In genomic region chr7:134414005-134414690, GRCm38 (mm10) we compare ENCODE assay signal across 9 mouse cellular contexts. TPM values are rescaled to one million over a fixed set of nuclear protein-coding genes. Genes with fewer than 3 reads are reported as not detected.
A peak's percentile ranks its signal among the peaks of the same experiment; 100 is the strongest.
DNase-seq lines count a peak whose midpoint lies in the region; ATAC-seq and TF ChIP-seq lines count a peak whose summit lies in the region.
"Had no signal": no experiment of that assay in that cellular context is flagged by ENCODE, and none has a peak within 500 bp of the region (broad histone marks: within the 10 kb centered on the region; RNA-seq: fewer than 3 reads in every experiment).

No protein-coding gene starts in this region.

- H3K27ac ChIP-seq in forebrain, postnatal 0 days (ENCODE audit: low read depth, low read length) = no peak overlapping the region
- no peak overlapping the region for H3K27ac ChIP-seq in forebrain, embryonic 14.5 days (ENCODE audit: low read depth, low read length)
- H3K27ac ChIP-seq in limb, embryonic 10.5 days = no peak overlapping the region

- ATAC-seq in forebrain, postnatal 0 days = no peak
- no peak for ATAC-seq in forebrain, embryonic 14.5 days

- no peaks in the 10 kb centered on the region for H3K9me3 ChIP-seq in forebrain, postnatal 0 days (ENCODE audit: low read length)
- H3K9me3 ChIP-seq in forebrain, embryonic 14.5 days (replicated peaks; ENCODE audit: control insufficient read depth, low read length) = no peaks in the 10 kb centered on the region
- no peaks in the 10 kb centered on the region for H3K9me3 ChIP-seq in limb, embryonic 10.5 days (replicated peaks)

- WGBS in forebrain, postnatal 0 days = 54% methylated on average over 14 of the region's 14 CpGs
- 52% methylated on average over 14 of the region's 14 CpGs for WGBS in forebrain, embryonic 14.5 days
- WGBS in limb, embryonic 10.5 days = 34% methylated on average over 14 of the region's 14 CpGs

- peak; percentile 48 for TF ChIP-seq CTCF in forebrain, postnatal 0 days (IDR thresholded peaks at IDR 0.05; ENCODE audit: low read depth)

- no peak for DNase-seq in forebrain, postnatal 0 days
- DNase-seq in forebrain, embryonic 14.5 days (ENCODE audit: low spot score) = no peak
- DNase-seq in ovary, postnatal 36 days (ENCODE audit: low spot score) = peak; percentile 20
- no peak for DNase-seq in ovary, adult 18-20 months (ENCODE audit: low spot score)
- DNase-seq in embryo, embryonic 10.5 days (ENCODE audit: low spot score) = peak; percentile 50
- peak; percentile 60 for DNase-seq in limb, embryonic 10.5 days (ENCODE audit: low spot score)
- DNase-seq in testis, postnatal 14 days (ENCODE audit: low spot score) = peak; percentile 59
- no peak for DNase-seq in right cerebral cortex, adult 18-20 months

- H3K9ac ChIP-seq in forebrain, postnatal 0 days = no peak overlapping the region
- H3K9ac ChIP-seq in forebrain, embryonic 14.5 days (ENCODE audit: low read length) = no peak overlapping the region

- H3K36me3 ChIP-seq in forebrain, postnatal 0 days (ENCODE audit: insufficient read depth) = no peaks in the 10 kb centered on the region
- no peaks in the 10 kb centered on the region for H3K36me3 ChIP-seq in forebrain, embryonic 14.5 days (ENCODE audit: control insufficient read depth, insufficient read depth, low read length)
- no peaks in the 10 kb centered on the region for H3K36me3 ChIP-seq in limb, embryonic 10.5 days
- H3K36me3 ChIP-seq: G1E had no signal

- H3K4me3 ChIP-seq in forebrain, postnatal 0 days (ENCODE audit: low read depth, low read length) = no peak overlapping the region
- no peak overlapping the region for H3K4me3 ChIP-seq in forebrain, embryonic 14.5 days (ENCODE audit: low read depth, low read length)
- H3K4me3 ChIP-seq in limb, embryonic 10.5 days = no peak overlapping the region

- H3K4me1 ChIP-seq in forebrain, postnatal 0 days (ENCODE audit: insufficient read depth) = 0 out of 2 replicates have a peak, but pooled peaks cover 3% of the 10 kb centered on the region
- no peaks in the 10 kb centered on the region for H3K4me1 ChIP-seq in forebrain, embryonic 14.5 days (ENCODE audit: control insufficient read depth, insufficient read depth, low read length)
- peaks cover 9% of the 10 kb centered on the region for H3K4me1 ChIP-seq in limb, embryonic 10.5 days

- no peak overlapping the region for H3K4me2 ChIP-seq in forebrain, postnatal 0 days (ENCODE audit: low read depth)
- H3K4me2 ChIP-seq in forebrain, embryonic 14.5 days (ENCODE audit: low read length) = no peak overlapping the region

- no peaks in the 10 kb centered on the region for H3K27me3 ChIP-seq in forebrain, postnatal 0 days (ENCODE audit: insufficient read depth, low read length)
- no peaks in the 10 kb centered on the region for H3K27me3 ChIP-seq in forebrain, embryonic 14.5 days (replicated peaks; ENCODE audit: control insufficient read depth, insufficient read depth, low read length)
- H3K27me3 ChIP-seq in limb, embryonic 10.5 days (ENCODE audit: low read depth, poor library complexity, severe bottlenecking) = 0 out of 2 replicates have a peak, but pooled peaks cover 11% of the 10 kb centered on the region

RNA-seq across cellular contexts. Expression of gene D7Ertd443e, which starts 28.7 kb away (rescaled TPM):
- 1.6 TPM in 1 of 2 replicates, not detected in the other for total RNA-seq in forebrain, postnatal 0 days (2014; rRNA removed)
- 0.15 and 0.23 TPM in 2 replicates for polyA plus RNA-seq in forebrain, postnatal 0 days (2015; fragmentation: Nextera tagmentation; extraction: Ambion mirVana)
- 0.17 TPM in 1 of 2 replicates, not detected in the other for polyA plus RNA-seq in forebrain, embryonic 14.5 days (2014; fragmentation: Nextera tagmentation; extraction: Ambion mirVana)
- polyA plus RNA-seq in limb, embryonic 10.5 days (2016; fragmentation: Nextera tagmentation; extraction: Ambion mirVana) = not detected in 2 replicates
- polyA plus RNA-seq: G1E had no signal

Comparison
In these comparisons a context has a peak if more than half of its experiments do, and no peak if none do; other contexts are left out.
1. DNase-seq: peak in ovary, postnatal 36 days (single experiment), embryo, embryonic 10.5 days (single experiment), limb, embryonic 10.5 days (single experiment) and testis, postnatal 14 days (single experiment); none in forebrain, postnatal 0 days (single experiment), forebrain, embryonic 14.5 days (single experiment), ovary, adult 18-20 months (single experiment) and right cerebral cortex, adult 18-20 months (single experiment).